Mouse (Mus musculus): Measurements from ENCODE around the gene Bex6. TPM values are rescaled to one million over a fixed set of nuclear protein-coding genes. Genes with fewer than 3 reads are reported as not detected.

Bex6 gene
- polyA plus RNA-seq (2015; fragmentation: Nextera tagmentation; extraction: Ambion mirVana) = 1.3 and 1.5 TPM in 2 replicates

DNA sequence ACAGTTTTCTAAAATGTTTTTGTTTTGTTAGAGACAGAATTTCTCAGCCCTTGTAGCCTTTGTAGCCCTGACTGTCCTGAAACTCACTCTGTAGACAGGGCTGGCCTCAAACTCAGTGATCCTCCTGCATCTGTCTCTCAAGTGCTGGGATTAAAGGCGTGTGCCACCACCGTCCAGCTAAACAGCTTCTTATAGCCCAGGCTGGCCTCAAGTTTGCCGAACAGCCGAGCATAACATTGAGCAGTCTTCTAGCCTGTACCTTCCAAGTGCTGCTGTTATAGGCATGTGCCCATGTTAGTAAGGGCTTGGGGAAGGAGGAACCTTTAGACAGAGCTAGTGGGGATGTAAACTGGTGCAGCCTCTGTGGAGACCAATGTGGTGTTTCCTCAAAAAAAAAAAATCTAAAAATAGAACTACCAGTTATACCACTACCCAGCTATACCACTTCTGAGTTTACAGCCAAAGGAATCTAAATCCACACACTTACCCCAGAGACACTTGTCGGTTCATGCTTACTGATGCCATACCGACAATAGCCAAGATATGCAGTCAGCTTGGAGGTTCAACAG, at the start of gene Bex6:
Bex6 (plus strand) TSS at position 491 of the 569 bp plus-strand sequence.
- ATAC-seq (ENCODE audit: insufficient read depth) = no peak
- WGBS (ENCODE audit: insufficient replicate concordance) = 23% methylated on average over 6 of the region's 6 CpGs
- H3K27ac ChIP-seq (replicated peaks) = 0 out of 2 replicates have a peak within 1 kb of the TSS, but pooled peaks have one; percentile 29

GRCm38 (mm10) chr16:32130190-32130826, 49.3 kb upstream of the Bex6 start:
- 15% methylated on average over 16 of the region's 16 CpGs for WGBS (ENCODE audit: insufficient replicate concordance)
- H3K27ac ChIP-seq (replicated peaks) = peak overlapping the region; percentile 39
- peak overlapping the region; percentile 50 for H3K4me3 ChIP-seq (replicated peaks)
- H3K9me3 ChIP-seq (replicated peaks) = no peaks in the 10 kb centered on the region
- H3K9ac ChIP-seq = peak overlapping the region; percentile 30
- peaks cover 24% of the 10 kb centered on the region for H3K4me1 ChIP-seq (replicated peaks)
- H3K4me2 ChIP-seq = peak overlapping the region; percentile 70
- H3K36me3 ChIP-seq (replicated peaks) = no peaks in the 10 kb centered on the region
- peak; percentile 82 for ATAC-seq (ENCODE audit: insufficient read depth)
- H3K27me3 ChIP-seq = no peaks in the 10 kb centered on the region

More for the DNA sequence above, at the start of gene Bex6:
- H3K27me3 ChIP-seq = no peaks in the 10 kb centered on the region
- H3K9me3 ChIP-seq (replicated peaks) = no peaks in the 10 kb centered on the region
- no peak within 1 kb of the TSS for H3K9ac ChIP-seq
- H3K4me2 ChIP-seq = no peak within 1 kb of the TSS
- H3K36me3 ChIP-seq (replicated peaks) = no peaks in the 10 kb centered on the region
- no peak within 1 kb of the TSS for H3K4me3 ChIP-seq (replicated peaks)
- H3K4me1 ChIP-seq (replicated peaks) = peaks cover 21% of the 10 kb centered on the region

GRCm38 (mm10) chr16:32133148-32133547, 46.5 kb upstream of the Bex6 start:
- H3K9me3 ChIP-seq (replicated peaks) = no peaks in the 10 kb centered on the region
- no peak overlapping the region for H3K4me2 ChIP-seq
- no peaks in the 10 kb centered on the region for H3K27me3 ChIP-seq
- no peak overlapping the region for H3K4me3 ChIP-seq (replicated peaks)
- peaks cover 24% of the 10 kb centered on the region for H3K4me1 ChIP-seq (replicated peaks)
- no peak overlapping the region for H3K27ac ChIP-seq (replicated peaks)
- H3K36me3 ChIP-seq (replicated peaks) = no peaks in the 10 kb centered on the region
- ATAC-seq (ENCODE audit: insufficient read depth) = peak; percentile 53; the same call in 1 of the 2 replicates
- no peak overlapping the region for H3K9ac ChIP-seq
- WGBS (ENCODE audit: insufficient replicate concordance) = 67% methylated on average over 3 of the region's 3 CpGs

DNA sequence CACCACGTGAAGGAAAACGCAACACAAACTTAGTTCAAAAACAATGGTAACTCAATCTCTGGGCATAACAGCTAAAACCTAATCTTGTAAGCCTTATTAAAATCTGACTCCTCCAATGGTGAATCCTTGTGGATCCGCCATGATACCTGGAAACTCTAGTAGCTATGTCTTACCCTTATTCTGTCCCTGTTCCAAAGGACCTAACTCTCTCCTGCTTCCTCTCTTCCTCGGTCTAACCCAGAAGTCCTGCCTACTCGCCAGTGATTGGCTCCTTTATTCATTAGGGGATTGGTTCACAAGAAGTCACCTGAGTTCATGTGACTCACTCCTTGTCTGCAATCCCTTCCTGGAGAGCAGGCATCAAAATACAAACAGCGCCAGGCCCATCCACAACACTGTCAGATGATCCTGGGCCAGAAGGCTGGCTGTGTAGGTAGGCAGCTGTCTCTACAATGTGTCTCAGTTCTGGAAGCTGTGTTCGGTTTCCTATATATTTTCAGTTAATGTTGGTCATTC, 43.7 kb upstream of the Bex6 start:
- no peaks in the 10 kb centered on the region for H3K36me3 ChIP-seq (replicated peaks)
- no peak overlapping the region for H3K9ac ChIP-seq
- H3K4me3 ChIP-seq (replicated peaks) = no peak overlapping the region
- WGBS (ENCODE audit: insufficient replicate concordance) = 64% methylated on average over 7 of the region's 7 CpGs
- peaks cover 5% of the 10 kb centered on the region for H3K4me1 ChIP-seq (replicated peaks)
- no peaks in the 10 kb centered on the region for H3K27me3 ChIP-seq
- no peaks in the 10 kb centered on the region for H3K9me3 ChIP-seq (replicated peaks)
- no peak overlapping the region for H3K27ac ChIP-seq (replicated peaks)
- H3K4me2 ChIP-seq = no peak overlapping the region
- ATAC-seq (ENCODE audit: insufficient read depth) = no peak

GRCm38 (mm10) chr16:32138954-32139353, 40.7 kb upstream of the Bex6 start:
- Histone ChIP-seq H3K4me3 (replicated peaks) (no peak overlapping the region), H3K27ac (replicated peaks) (no peak overlapping the region), H3K9ac (no peak overlapping the region), H3K36me3 (replicated peaks) (peaks cover 24% of the 10 kb centered on the region), H3K4me1 (replicated peaks) (no peaks in the 10 kb centered on the region), H3K4me2 (no peak overlapping the region), H3K27me3 (no peaks in the 10 kb centered on the region), H3K9me3 (replicated peaks) (0 out of 2 replicates have a peak, but pooled peaks cover 6% of the 10 kb centered on the region)
- WGBS (ENCODE audit: insufficient replicate concordance) = 83% methylated on average over 1 of the region's 1 CpGs
- ATAC-seq (ENCODE audit: insufficient read depth) = no peak

DNA sequence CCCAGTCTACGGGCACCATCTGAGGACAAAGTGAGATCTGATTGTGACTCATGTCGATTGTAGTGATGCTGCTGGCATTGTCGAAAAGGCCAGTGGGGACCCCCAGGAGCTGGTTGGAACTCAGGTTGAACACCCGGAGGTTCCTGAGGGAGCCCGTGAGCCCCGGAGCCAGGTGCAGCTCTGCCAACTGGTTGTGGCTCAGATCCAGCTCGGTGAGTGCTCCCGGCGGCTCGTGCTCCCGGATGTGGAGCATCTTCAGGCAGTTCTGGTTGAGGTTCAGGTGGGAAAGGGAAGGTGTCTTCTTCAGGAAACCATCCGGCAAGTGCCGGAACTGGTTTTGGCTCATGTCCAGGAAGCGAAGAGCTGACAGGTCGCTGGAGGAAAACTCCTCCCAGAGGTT, 35.9 kb upstream of the Bex6 start:
- no peak overlapping the region for H3K9ac ChIP-seq
- ATAC-seq (ENCODE audit: insufficient read depth) = no peak
- no peak overlapping the region for H3K4me2 ChIP-seq
- no peak overlapping the region for H3K27ac ChIP-seq (replicated peaks)
- H3K9me3 ChIP-seq (replicated peaks) = 0 out of 2 replicates have a peak, but pooled peaks cover 6% of the 10 kb centered on the region
- H3K36me3 ChIP-seq (replicated peaks) = peaks cover 62% of the 10 kb centered on the region
- H3K4me3 ChIP-seq (replicated peaks) = no peak overlapping the region
- 86% methylated on average over 15 of the region's 15 CpGs for WGBS (ENCODE audit: insufficient replicate concordance)
- H3K4me1 ChIP-seq (replicated peaks) = no peaks in the 10 kb centered on the region
- no peaks in the 10 kb centered on the region for H3K27me3 ChIP-seq

- H3K9ac ChIP-seq = no peak overlapping the region
- no peak for ATAC-seq (ENCODE audit: insufficient read depth)
- H3K27ac ChIP-seq (replicated peaks) = no peak overlapping the region
- no peaks in the 10 kb centered on the region for H3K4me1 ChIP-seq (replicated peaks)
- no peak overlapping the region for H3K4me3 ChIP-seq (replicated peaks)
- 84% methylated on average over 17 of the region's 17 CpGs for WGBS (ENCODE audit: insufficient replicate concordance)
- 0 out of 2 replicates have a peak, but pooled peaks cover 6% of the 10 kb centered on the region for H3K9me3 ChIP-seq (replicated peaks)
- no peak overlapping the region for H3K4me2 ChIP-seq
- H3K36me3 ChIP-seq (replicated peaks) = peaks cover 62% of the 10 kb centered on the region
- H3K27me3 ChIP-seq = no peaks in the 10 kb centered on the region
These were observed 35.0 kb upstream of the Bex6 start for GRCm38 (mm10) chr16:32144592-32144991.

DNA sequence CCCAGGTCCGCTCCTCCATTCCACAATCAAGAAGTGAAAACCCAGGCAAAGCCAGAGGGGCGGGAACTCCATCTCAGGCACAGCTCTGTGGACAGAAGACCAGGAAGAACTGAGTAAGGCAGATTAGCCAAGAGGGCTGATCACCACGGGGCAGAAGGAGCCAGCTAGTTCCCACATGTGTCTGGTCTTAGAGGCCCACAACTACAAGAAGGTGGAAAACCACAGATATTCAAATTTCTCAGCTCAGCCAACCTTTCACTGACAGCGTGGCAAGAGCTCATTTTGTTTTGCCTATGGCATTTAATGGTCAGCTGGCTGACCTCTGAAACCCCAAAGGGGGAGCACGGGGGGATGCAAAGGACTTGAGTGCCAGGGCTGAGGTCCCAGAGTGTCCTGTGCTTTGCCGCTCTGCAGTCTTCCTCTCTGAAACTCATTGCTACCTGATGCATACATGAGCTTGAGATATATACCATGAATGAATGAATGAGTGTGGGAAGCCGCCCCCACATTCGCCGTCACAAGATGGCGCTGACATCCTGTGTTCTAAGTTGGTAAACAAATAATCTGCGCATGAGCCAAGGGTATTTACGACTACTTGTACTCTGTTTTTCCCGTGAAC, 31.9 kb upstream of the Bex6 start:
- peaks cover 51% of the 10 kb centered on the region for H3K36me3 ChIP-seq (replicated peaks)
- H3K4me3 ChIP-seq (replicated peaks) = 0 out of 2 replicates have a peak overlapping the region, but pooled peaks have one; percentile 12
- WGBS (ENCODE audit: insufficient replicate concordance) = 63% methylated on average over 12 of the region's 13 CpGs
- H3K4me1 ChIP-seq (replicated peaks) = no peaks in the 10 kb centered on the region
- H3K9ac ChIP-seq = no peak overlapping the region
- no peak overlapping the region for H3K27ac ChIP-seq (replicated peaks)
- 0 out of 2 replicates have a peak, but pooled peaks cover 6% of the 10 kb centered on the region for H3K9me3 ChIP-seq (replicated peaks)
- no peak for ATAC-seq (ENCODE audit: insufficient read depth)
- no peaks in the 10 kb centered on the region for H3K27me3 ChIP-seq
- H3K4me2 ChIP-seq = peak overlapping the region; percentile 25

DNA sequence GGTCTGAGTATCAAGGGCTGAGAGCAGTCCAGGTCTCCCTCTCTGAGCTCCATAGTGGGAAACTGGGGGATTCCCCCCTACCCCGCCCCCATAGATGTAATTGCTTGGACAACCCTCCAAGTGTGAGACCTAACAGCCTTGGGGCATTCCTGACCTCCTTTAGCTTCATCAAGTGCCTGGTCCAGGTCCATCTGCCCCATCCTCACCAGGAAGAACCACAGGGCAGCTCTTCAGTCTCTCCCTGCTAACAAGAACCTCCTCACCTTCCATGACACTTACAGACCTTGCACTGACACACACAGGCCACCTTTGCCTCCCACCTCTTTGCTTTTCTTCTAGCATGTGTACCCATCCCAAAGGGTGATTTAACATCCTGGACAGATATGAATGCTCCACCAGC, 25.6 kb upstream of the Bex6 start:
- no peaks in the 10 kb centered on the region for H3K27me3 ChIP-seq
- H3K36me3 ChIP-seq (replicated peaks) = peaks cover 35% of the 10 kb centered on the region
- no peak overlapping the region for H3K9ac ChIP-seq
- no peak overlapping the region for H3K4me2 ChIP-seq
- WGBS (ENCODE audit: insufficient replicate concordance) = 97% methylated on average over 1 of the region's 1 CpGs
- H3K4me1 ChIP-seq (replicated peaks) = peaks cover 8% of the 10 kb centered on the region
- H3K4me3 ChIP-seq (replicated peaks) = no peak overlapping the region
- H3K9me3 ChIP-seq (replicated peaks) = no peaks in the 10 kb centered on the region
- H3K27ac ChIP-seq (replicated peaks) = no peak overlapping the region
- ATAC-seq (ENCODE audit: insufficient read depth) = no peak

- Histone ChIP-seq H3K4me2 (no peak overlapping the region), H3K9me3 (replicated peaks) (no peaks in the 10 kb centered on the region), H3K36me3 (replicated peaks) (peaks cover 35% of the 10 kb centered on the region), H3K4me3 (replicated peaks) (no peak overlapping the region), H3K27ac (replicated peaks) (no peak overlapping the region), H3K27me3 (no peaks in the 10 kb centered on the region), H3K4me1 (replicated peaks) (peaks cover 8% of the 10 kb centered on the region), H3K9ac (no peak overlapping the region)
- no peak for ATAC-seq (ENCODE audit: insufficient read depth)
- WGBS (ENCODE audit: insufficient replicate concordance) = 62% methylated on average over 13 of the region's 13 CpGs
These were observed 25.2 kb upstream of the Bex6 start for GRCm38 (mm10) chr16:32154437-32154836.

- no peak for ATAC-seq (ENCODE audit: insufficient read depth)
These were observed 22.9 kb upstream of the Bex6 start for GRCm38 (mm10) chr16:32156719-32157118.

More at GRCm38 (mm10) chr16:32156719-32157118, 22.9 kb upstream of the Bex6 start:
- Histone ChIP-seq H3K36me3 (replicated peaks) (peaks cover 43% of the 10 kb centered on the region), H3K4me3 (replicated peaks) (no peak overlapping the region), H3K9me3 (replicated peaks) (no peaks in the 10 kb centered on the region), H3K27me3 (no peaks in the 10 kb centered on the region), H3K4me2 (no peak overlapping the region), H3K9ac (no peak overlapping the region), H3K27ac (replicated peaks) (no peak overlapping the region; the same call in 1 of the 2 replicates), H3K4me1 (replicated peaks) (peaks cover 20% of the 10 kb centered on the region)
- 71% methylated on average over 3 of the region's 3 CpGs for WGBS (ENCODE audit: insufficient replicate concordance)
